Comparison of ENCODE assay signal across 15 mouse cellular contexts in the genomic region with DNA sequence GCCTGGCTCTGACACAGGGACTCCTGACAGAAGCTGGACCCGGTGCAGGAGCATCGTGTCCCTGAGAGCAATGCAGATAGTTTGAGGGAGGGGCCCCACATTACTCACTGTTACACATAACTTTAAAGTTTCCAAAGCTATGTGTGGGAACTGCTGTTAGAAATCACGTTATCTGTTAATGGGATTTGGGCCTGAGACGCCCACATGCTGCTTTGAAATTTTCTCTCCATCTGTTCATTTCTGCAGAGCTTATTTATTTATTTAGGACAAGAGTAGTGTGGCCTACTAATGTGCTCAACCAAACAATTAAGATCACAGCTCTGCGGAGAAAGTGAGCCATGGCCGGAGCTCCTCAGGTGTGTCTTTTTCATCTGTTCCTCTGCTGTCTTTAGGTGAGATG.
DNase-seq lines count a peak whose midpoint lies in the region; ATAC-seq and TF ChIP-seq lines count a peak whose summit lies in the region.
"Had no signal": no experiment of that assay in that cellular context is flagged by ENCODE, and none has a peak within 500 bp of the region (broad histone marks: within the 10 kb centered on the region; RNA-seq: fewer than 3 reads in every experiment).

No protein-coding gene starts in this region.

- H3K27me3 ChIP-seq in cerebellum, adult 2 months (ENCODE audit: control insufficient read depth, insufficient read depth, low read length) = no peaks in the 10 kb centered on the region
- H3K27me3 ChIP-seq in heart, embryonic 11.5 days (ENCODE audit: control insufficient read depth, insufficient read depth, low read length) = no peaks in the 10 kb centered on the region
- H3K27me3 ChIP-seq in kidney, embryonic 15.5 days = no peaks in the 10 kb centered on the region
- H3K27me3 ChIP-seq: embryonic facial prominence, embryonic 13.5 days; liver, embryonic 15.5 days; midbrain, embryonic 13.5 days had no signal

- TF ChIP-seq CTCF in cerebellum, adult 2 months (IDR thresholded peaks at IDR 0.05; ENCODE audit: borderline replicate concordance, insufficient read depth, low read depth, low read length) = no peak

- DNase-seq in cerebellum, adult 11-12 months = peak; percentile 58
- DNase-seq in cerebellum, adult 11 months = no peak
- peak; percentile 30 to 31 for DNase-seq in left cerebral cortex, postnatal 25 days (ENCODE audit: low spot score in 2 of 2)
- DNase-seq in left cerebral cortex, postnatal 36 days (ENCODE audit: low spot score in 2 of 2) = no peak
- peak; percentile 53 to 76 for DNase-seq in cerebellum, adult 2 months
- DNase-seq in layer of hippocampus, adult 8-10 months (ENCODE audit: low spot score in 2 of 2) = peak; percentile 52 to 57
- DNase-seq: gastrocnemius, postnatal 25 days had no signal

- no peaks in the 10 kb centered on the region for H3K9me3 ChIP-seq in heart, embryonic 11.5 days (replicated peaks; ENCODE audit: control insufficient read depth, low read length)
- H3K9me3 ChIP-seq in kidney, embryonic 15.5 days (replicated peaks) = no peaks in the 10 kb centered on the region
- H3K9me3 ChIP-seq: embryonic facial prominence, embryonic 13.5 days; liver, embryonic 15.5 days; midbrain, embryonic 13.5 days had no signal

- no peak overlapping the region for H3K9ac ChIP-seq in heart, embryonic 11.5 days (ENCODE audit: low read depth, low read length)
- no peak overlapping the region for H3K9ac ChIP-seq in kidney, embryonic 15.5 days
- H3K9ac ChIP-seq: embryonic facial prominence, embryonic 13.5 days; liver, embryonic 15.5 days; midbrain, embryonic 13.5 days had no signal

- no peak overlapping the region for H3K4me2 ChIP-seq in heart, embryonic 11.5 days
- H3K4me2 ChIP-seq in kidney, embryonic 15.5 days = no peak overlapping the region
- H3K4me2 ChIP-seq: embryonic facial prominence, embryonic 13.5 days; liver, embryonic 15.5 days; midbrain, embryonic 13.5 days had no signal

- H3K4me1 ChIP-seq in cerebellum, adult 2 months (ENCODE audit: control insufficient read depth, insufficient read depth, low read length) = peaks cover 8% of the 10 kb centered on the region
- H3K4me1 ChIP-seq in heart, embryonic 11.5 days (ENCODE audit: control insufficient read depth, insufficient read depth, low read length) = no peaks in the 10 kb centered on the region
- H3K4me1 ChIP-seq in kidney, embryonic 15.5 days = no peaks in the 10 kb centered on the region
- H3K4me1 ChIP-seq: embryonic facial prominence, embryonic 13.5 days; liver, embryonic 15.5 days had no signal

- ATAC-seq in heart, embryonic 11.5 days (replicated peaks; ENCODE audit: insufficient number of reproducible peaks, low FRiP score, low TSS enrichment) = no peak
- no peak for ATAC-seq in kidney, embryonic 15.5 days (replicated peaks; ENCODE audit: low FRiP score)
- ATAC-seq: intestine, embryonic 16.5 days; lung, postnatal 0 days; midbrain, embryonic 13.5 days had no signal

- H3K27ac ChIP-seq in cerebellum, adult 2 months (ENCODE audit: insufficient read depth, low read length) = no peak overlapping the region
- H3K27ac ChIP-seq in heart, embryonic 11.5 days (ENCODE audit: low read depth, low read length) = no peak overlapping the region
- H3K27ac ChIP-seq in kidney, embryonic 15.5 days = no peak overlapping the region
- H3K27ac ChIP-seq: embryonic facial prominence, embryonic 13.5 days; kidney, postnatal 0 days; liver, embryonic 15.5 days; midbrain, embryonic 13.5 days had no signal

- TF ChIP-seq POLR2A in cerebellum, adult 2 months (IDR thresholded peaks at IDR 0.05; ENCODE audit: borderline replicate concordance, insufficient read depth, low read length) = no peak

- intact Hi-C loops in left cerebral cortex, postnatal 25 days (cut with DNase I) = no loop called here
- intact Hi-C loops in left cerebral cortex, postnatal 36 days (cut with DNase I) = loop anchor here (5.0 kb wide), 1 partner anchor 99 kb away; the partner anchor contains the start of gene Frmd4a

- 12% methylated on average over 6 of the region's 6 CpGs for WGBS in cerebellum, adult 2 months
- WGBS in heart, embryonic 11.5 days (ENCODE audit: insufficient replicate concordance) = 65% methylated on average over 6 of the region's 6 CpGs
- 73% methylated on average over 6 of the region's 6 CpGs for WGBS in kidney, embryonic 15.5 days

- H3K36me3 ChIP-seq in heart, embryonic 11.5 days (ENCODE audit: control insufficient read depth, insufficient read depth, low read length) = no peaks in the 10 kb centered on the region
- H3K36me3 ChIP-seq in kidney, embryonic 15.5 days = no peaks in the 10 kb centered on the region
- H3K36me3 ChIP-seq: embryonic facial prominence, embryonic 13.5 days; liver, embryonic 15.5 days; midbrain, embryonic 13.5 days had no signal

- no peak overlapping the region for H3K4me3 ChIP-seq in cerebellum, adult 2 months (replicated peaks; ENCODE audit: insufficient read depth, low read depth, low read length)
- no peak overlapping the region for H3K4me3 ChIP-seq in heart, embryonic 11.5 days (ENCODE audit: low read depth, low read length)
- no peak overlapping the region for H3K4me3 ChIP-seq in kidney, embryonic 15.5 days (replicated peaks)
- H3K4me3 ChIP-seq: embryonic facial prominence, embryonic 13.5 days; liver, embryonic 15.5 days; midbrain, embryonic 13.5 days had no signal

Comparison
In these comparisons a context has a peak if more than half of its experiments do, and no peak if none do; other contexts are left out.
1. DNase-seq: peak in cerebellum, adult 11-12 months (single experiment), left cerebral cortex, postnatal 25 days (2 of 2), cerebellum, adult 2 months (2 of 2) and layer of hippocampus, adult 8-10 months (2 of 2); none in cerebellum, adult 11 months (single experiment) and left cerebral cortex, postnatal 36 days (0 of 2).